Mouse (Mus musculus): ENCODE results near the gene Pik3c2g.

The Pik3c2g gene

DNA sequence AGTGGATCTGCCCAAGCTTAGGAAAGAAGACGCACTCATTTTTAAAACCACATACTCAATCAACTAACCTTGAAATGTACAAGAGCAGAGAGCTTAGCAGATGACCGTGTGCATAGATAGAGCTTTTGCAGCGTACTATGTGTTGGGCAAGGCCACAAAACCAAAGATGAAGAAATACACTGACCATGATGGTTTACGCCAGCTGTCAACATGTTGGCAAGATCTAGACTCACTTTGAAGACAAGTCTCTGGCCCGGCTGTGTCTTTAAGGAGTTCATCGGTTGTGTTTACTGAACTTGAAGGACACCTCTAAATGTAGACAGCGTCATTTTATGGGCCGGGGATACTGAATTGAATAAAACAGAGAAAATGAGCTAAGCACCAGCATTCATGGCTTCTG, 254.3 kb downstream of the Pik3c2g start:
- no peak for DNase-seq (ENCODE audit: low read depth, low spot score)

DNA sequence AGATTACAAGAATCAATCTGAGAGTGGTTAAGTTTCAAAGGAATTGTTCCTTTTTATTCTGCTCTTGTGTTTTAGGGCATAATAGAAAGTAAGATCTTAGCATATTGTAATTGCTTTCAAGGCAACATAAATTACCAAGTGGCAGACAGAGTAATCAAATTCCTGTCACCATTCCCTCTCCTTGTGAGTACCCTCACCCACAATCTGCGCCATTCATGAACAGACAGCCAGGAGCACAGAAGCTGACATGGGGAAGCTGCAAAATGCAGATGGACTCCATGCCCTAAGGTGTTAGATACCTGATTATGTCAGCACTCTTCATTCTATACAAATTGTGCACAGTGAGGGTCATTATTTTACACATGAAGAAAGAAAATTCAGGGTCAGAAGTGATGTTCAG, 255.6 kb downstream of the Pik3c2g start:
- DNase-seq (ENCODE audit: low read depth, low spot score) = no peak

DNA sequence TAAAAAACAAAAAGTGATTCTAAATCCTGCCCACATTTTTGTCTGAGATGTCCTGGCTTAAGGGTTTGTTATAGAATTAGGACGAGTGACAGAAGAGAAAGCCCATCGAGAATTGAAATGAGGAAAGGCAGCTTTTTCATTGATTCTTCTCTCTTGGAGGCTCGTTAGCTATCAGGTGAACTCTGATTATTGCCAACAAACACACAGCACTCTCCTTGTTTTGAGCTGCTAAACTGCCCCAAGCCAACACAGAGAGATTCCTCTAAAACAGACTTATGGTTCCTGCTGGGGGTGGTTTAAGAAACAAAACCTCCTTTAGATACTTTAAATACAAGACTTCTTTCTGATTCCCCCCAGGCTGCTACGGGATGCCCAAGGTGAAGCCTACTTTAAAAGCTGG, 256.5 kb downstream of the Pik3c2g start:
- no peak for DNase-seq (ENCODE audit: low read depth, low spot score)

DNA sequence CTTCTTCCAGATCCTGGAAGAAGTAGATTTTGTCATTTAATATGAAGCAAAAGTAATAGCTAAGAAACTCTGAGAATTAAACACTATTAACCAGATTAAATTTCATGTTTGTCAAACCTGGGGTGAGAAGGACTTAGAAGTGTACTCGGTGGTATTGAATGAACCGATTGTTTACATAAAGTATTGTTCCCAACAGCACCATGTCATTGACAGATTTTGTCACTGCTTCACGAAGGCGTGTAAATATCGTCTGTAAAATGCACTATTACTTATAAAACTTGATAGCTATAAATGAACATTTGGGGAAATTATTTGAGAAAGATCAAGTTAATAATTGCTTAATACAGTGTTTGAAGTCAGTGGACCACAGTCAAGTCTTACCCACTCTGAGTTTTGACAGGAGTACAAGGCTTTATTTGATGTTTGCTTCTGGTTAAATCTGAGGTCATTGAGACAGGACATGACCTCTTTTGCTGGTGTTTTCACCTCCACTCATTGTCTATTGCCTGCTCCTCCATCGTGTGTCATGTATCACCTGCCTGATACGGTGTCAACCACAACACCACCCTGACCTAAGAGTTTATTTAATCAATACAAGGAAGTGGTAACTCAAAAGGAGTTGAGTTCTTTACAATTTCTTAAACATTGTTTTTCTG, 260.0 kb downstream of the Pik3c2g start:
- no peak for DNase-seq (ENCODE audit: low read depth, low spot score)

DNA sequence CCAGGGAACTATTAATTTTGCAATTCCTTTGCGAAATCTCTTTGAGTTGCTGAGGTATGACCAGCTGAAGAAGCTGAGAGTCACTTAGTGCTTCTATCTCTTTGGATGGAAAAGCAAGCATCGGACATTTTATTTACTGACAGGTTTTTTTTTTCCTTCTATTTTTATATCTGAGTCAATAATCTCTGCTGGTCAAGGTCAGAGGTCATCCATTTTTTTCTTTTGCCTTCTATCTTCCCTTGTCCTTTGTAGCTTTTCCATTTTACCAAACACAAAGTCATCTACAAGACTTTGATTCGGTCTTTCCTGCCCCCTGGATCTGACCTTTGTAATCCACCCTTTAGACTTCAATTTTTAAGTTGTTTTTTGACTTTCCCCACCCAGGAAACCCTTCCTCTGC, 262.9 kb downstream of the Pik3c2g start:
- no peak for DNase-seq (ENCODE audit: low read depth, low spot score)

GRCm38 (mm10) chr6:139851705-139852603, 264.9 kb downstream of the Pik3c2g start:
- no peak for DNase-seq (ENCODE audit: low read depth, low spot score)

DNA sequence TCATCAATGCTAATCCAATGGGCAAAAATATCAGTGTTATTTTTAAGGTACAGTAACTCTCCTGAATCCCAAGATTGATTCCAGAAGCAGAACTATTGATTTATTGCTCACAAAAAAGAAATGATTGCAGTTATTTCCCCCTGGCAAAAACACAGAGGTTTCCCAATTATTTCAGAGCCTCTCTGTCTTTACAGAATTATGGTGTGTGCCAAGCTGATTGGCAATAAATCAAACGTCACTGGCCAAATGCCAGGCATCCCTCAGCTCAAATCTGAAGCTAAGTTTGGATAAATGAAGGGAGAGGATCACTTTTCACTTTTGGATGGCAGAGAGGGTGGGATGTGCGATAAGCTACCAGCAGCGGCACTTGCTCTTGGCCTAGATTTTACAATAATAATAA, 265.8 kb downstream of the Pik3c2g start:
- no peak for DNase-seq (ENCODE audit: low read depth, low spot score)

GRCm38 (mm10) chr6:139860141-139860540, 273.1 kb downstream of the Pik3c2g start:
- no peak for DNase-seq (ENCODE audit: low read depth, low spot score)

DNA sequence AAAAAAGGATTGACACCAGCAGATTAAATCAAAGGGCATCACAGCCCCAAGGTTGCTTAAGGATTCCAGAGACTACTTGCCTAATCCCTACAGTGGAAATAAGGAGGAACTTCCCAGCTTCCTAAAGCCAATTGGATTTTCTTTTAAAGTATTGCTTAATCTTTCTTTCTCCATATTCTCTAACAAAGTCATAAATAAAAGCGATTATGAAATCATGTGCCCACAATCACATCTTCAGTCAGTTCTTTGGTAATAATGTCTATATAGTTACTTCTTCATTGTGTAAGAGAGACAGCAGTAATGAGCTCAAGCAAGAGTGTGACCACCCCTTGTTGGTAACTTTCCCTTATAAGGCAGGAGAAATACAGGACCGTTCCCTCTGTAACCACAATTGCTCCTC, 274.5 kb downstream of the Pik3c2g start:
- no peak for DNase-seq (ENCODE audit: low read depth, low spot score)

GRCm38 (mm10) chr6:139865059-139865673, 278.1 kb downstream of the Pik3c2g start:
- no peak for DNase-seq (ENCODE audit: low read depth, low spot score)

GRCm38 (mm10) chr6:139874418-139875176, 287.6 kb downstream of the Pik3c2g start:
- DNase-seq (ENCODE audit: low read depth, low spot score) = no peak

DNA sequence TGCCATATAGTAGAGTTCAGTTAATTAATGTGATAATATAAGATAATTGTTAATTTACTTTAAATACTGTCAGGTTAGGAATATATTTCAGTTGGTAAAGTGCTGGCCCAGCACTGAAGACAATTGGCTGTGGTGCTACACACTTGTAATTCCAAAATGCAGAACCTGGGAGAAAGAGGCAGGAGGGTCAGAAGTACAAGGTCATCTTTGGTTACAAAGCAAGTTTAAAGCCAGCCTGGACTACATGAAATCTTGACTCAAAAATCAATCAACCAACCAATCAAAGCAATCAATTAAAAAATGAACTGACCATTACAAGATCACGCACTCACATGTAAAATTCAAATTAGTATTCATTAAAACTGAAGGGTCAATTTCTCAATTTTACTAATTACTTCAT, 289.7 kb downstream of the Pik3c2g start:
- DNase-seq (ENCODE audit: low read depth, low spot score) = no peak

DNA sequence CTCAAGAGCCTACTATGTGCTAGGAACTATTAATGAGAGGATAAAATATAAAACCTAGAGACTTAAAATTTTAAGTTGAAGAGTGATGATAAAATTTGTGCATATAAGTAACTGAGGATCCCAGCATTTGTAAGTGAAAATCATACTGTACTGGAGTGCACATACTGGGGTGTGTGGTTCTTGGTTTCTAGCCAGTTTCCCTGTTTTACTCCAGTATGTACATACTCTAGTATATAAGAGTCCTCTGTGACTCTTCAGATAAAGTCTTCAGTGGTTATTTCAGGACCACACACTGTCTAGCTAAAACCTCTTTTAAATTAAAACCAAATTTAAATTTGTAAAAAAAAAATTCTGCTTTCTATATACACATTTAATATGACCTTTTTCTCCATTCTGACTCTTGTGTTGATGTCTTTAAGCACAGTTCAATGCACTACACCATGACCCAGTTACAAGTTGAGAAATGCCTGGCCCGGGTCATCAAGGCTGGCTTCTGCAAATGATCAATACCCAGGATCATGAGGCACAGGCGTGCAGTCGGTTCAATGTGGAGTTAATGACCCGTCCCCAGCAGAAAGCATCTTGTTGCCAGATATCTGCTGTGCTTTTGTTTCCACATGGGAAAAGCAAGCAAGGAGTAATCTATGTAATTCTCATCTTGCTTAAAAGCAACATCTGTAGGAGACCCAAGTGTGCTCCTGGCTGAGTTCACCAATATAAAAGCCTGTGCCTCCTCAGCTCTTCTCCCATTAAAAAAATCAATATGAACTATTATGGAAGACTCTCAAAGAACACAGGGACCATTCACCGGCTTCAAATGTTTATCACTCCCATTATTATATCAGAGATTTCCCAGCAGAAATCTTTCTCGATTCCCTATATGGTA, 290.7 kb downstream of the Pik3c2g start:
- no peak for DNase-seq (ENCODE audit: low read depth, low spot score)

GRCm38 (mm10) chr6:139878362-139878696, 291.3 kb downstream of the Pik3c2g start:
- no peak for DNase-seq (ENCODE audit: low read depth, low spot score)

DNA sequence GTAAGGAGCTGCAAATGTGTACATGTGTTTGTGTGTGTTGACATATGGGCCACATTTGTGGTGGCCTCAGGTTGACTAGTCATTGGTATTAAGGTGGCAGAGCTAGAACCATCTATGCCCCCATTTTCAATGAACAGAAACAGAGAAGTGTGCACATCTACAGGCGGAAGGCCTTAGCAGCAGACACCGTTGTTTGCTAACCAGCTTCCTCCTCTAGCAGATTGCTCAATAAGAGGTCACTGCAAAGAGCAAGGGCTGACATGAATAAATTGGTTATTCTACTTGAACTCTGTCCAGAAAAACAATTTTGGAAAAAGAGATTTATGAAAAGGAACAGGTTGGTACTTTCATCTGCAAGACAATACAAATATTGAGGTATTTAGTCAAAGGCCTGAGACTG, 295.1 kb downstream of the Pik3c2g start:
- DNase-seq (ENCODE audit: low read depth, low spot score) = no peak

GRCm38 (mm10) chr6:139887175-139887574, 300.2 kb downstream of the Pik3c2g start:
- no peak for DNase-seq (ENCODE audit: low read depth, low spot score)

GRCm38 (mm10) chr6:139895637-139896036, 308.6 kb downstream of the Pik3c2g start:
- no peak for DNase-seq (ENCODE audit: low read depth, low spot score)

DNA sequence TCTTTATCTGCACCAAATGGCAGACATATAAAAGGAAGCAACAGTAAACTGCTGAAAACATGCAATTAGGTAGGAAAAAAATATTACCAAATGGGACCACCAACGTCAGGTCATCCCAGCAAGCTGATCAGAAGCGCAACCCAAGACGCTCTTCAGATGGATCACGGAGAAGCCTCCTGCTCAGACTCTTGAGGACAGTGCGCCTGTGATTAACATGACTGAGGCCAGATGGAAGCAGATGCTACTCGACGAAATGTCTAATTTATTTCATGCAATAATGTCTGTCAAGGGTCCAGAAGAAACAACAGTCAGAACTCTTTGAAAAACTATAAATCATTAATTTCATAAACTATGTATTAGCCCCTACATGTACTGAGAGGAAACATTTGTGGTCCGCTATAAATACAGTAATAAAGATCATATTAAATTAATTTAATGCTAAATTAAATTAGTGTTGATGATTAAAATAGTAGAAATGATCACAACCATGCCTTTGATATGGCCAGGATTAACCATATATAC, 312.7 kb downstream of the Pik3c2g start:
- no peak for DNase-seq (ENCODE audit: low read depth, low spot score)

DNA sequence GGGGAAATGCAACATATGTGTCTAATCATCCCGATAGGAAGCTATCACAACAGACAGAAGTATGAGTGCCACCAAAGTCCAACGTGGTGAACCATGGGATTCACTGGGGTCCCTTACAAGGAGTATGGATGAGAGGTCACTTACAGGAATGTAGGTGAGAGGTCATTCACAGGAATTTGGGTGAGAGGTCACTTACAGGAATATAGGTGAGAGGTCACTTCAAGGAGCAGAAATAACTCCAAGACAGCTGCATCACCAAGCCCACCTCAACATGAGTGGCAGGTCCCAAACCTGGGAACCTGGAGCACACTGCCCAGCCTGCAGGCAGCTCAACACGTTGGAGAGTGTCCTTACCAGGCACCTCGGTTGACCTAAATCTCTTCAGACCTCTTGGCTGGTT, 314.8 kb downstream of the Pik3c2g start:
- no peak for DNase-seq (ENCODE audit: low read depth, low spot score)

GRCm38 (mm10) chr6:139907138-139907537, 320.1 kb downstream of the Pik3c2g start:
- DNase-seq (ENCODE audit: low read depth, low spot score) = no peak
